Mouse (Mus musculus) ES-Bruce4 (cell line): ENCODE measurements around the gene 1600012H06Rik. TPM values are rescaled to one million over a fixed set of nuclear protein-coding genes. Genes with fewer than 3 reads are reported as not detected.
"Not testable (repeated sequence)": the region's sequence is repeated elsewhere in the genome, so short reads cannot be mapped to it uniquely, and the experiment has no call there.

Experiments
- H3K27ac ChIP-seq: 2 replicates; pipeline ENCODE4 v1.5.1; 2012; ENCODE audit warnings: low read length, inconsistent platforms; ENCODE audit not compliant: insufficient read depth
- H3K27me3 ChIP-seq: 2 replicates; pipeline ENCODE4 v1.6.1; 2012; ENCODE audit warnings: mild to moderate bottlenecking, low read length, inconsistent platforms; ENCODE audit not compliant: control insufficient read depth, poor library complexity, insufficient read depth, severe bottlenecking
- H3K36me3 ChIP-seq: 2 replicates; pipeline ENCODE4 v1.6.1; 2012; ENCODE audit warnings: inconsistent platforms, mild to moderate bottlenecking, low read length, moderate library complexity; ENCODE audit not compliant: control insufficient read depth, poor library complexity, insufficient read depth, severe bottlenecking
- H3K4me1 ChIP-seq: one replicate; pipeline ENCODE4 v1.8.1; 2011; ENCODE audit warnings: low read length; ENCODE audit not compliant: control insufficient read depth, insufficient read depth
- H3K4me3 ChIP-seq: 2 replicates; pipeline ENCODE4 v1.5.1; 2011; ENCODE audit warnings: low read depth, mild to moderate bottlenecking, low read length
- H3K9ac ChIP-seq: 2 replicates; pipeline ENCODE4 v1.6.1; 2012; ENCODE audit warnings: low read depth, mild to moderate bottlenecking, inconsistent platforms; ENCODE audit not compliant: poor library complexity, severe bottlenecking
- H3K9me3 ChIP-seq: replicated peaks from 2 replicates; pipeline ENCODE4 v1.6.1; 2012; ENCODE audit warnings: mild to moderate bottlenecking, low read length, inconsistent platforms; ENCODE audit not compliant: control insufficient read depth, poor library complexity, insufficient read depth, severe bottlenecking
- CTCF ChIP-seq: IDR thresholded peaks from one replicate; pipeline ENCODE4 v1.8.1; 2011; ENCODE audit warnings: low read depth, low read length
- EP300 ChIP-seq: IDR thresholded peaks from 2 replicates; pipeline ENCODE4 v1.6.1; 2011; ENCODE audit warnings: low read depth, low read length; ENCODE audit not compliant: insufficient read depth
- POLR2A ChIP-seq: IDR thresholded peaks from one replicate; pipeline ENCODE4 v1.8.1; 2011; ENCODE audit warnings: low read length; ENCODE audit not compliant: insufficient read depth
- polyA plus RNA-seq: library from polyadenylated mRNA; stranded (reverse); fragments of >200 nt; gene quantifications from 2 replicates; pipeline ENCODE4 v1.2.4, GENCODE M21; 2011; ENCODE audit warnings: low read depth; ENCODE audit not compliant: missing spikeins, insufficient read depth, insufficient read length

Gene 1600012H06Rik
- 16.1 and 21.1 TPM in 2 replicates for polyA plus RNA-seq

DNA sequence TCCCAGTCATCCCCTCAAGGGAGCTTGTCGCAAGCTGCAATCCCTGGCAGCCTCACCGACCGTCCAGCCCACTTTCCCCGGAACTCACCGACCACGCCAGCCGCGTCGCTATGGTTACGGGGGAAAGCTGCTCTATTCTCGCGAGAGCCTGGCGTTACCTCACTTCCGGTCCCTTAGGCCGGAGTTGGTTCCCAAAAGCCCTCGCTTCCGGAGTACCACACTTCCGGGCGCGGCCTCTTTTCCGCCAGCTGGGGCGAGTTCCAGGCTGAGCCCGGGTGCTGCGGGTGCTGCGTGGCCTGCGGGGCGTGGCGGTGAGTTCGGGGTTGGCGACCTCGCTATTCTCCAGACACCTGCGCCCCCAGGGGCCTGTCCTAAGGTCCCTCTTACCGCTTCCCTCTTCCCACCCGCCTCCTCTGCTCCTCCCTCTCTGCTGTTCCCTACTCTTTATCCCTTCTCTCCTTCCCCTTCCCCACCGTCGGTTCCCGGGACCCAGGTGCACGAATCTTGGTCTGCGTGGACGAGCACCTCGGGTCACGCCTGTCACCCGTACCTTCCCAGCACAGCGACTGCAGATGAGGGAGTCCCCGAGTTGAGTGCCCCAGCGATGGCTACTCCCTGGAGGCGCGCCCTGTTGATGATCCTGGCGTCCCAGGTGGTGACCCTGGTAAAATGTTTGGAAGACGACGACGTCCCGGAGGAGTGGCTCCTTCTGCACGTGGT lies at the start of gene 1600012H06Rik, which contains the start of gene Wdr27:
Gene 1600012H06Rik, plus strand, starts transcription at position 176 of the 720 bp plus-strand sequence.
Gene Wdr27, minus strand, starts transcription at position 150 of the 720 bp plus-strand sequence.
- H3K36me3 ChIP-seq, result peaks cover 16% of the 10 kb centered on the region; the same call in 1 of the 2 replicates
- no peaks in the 10 kb centered on the region for H3K4me1 ChIP-seq
- H3K9me3 ChIP-seq, result no peaks in the 10 kb centered on the region
- H3K9ac ChIP-seq, result peak within 1 kb of the TSS; percentile 65
- H3K27ac ChIP-seq, result no peak within 1 kb of the TSS; the same call in 1 of the 2 replicates
- TF ChIP-seq POLR2A, result no peak
- 0 out of 2 replicates have a peak, but pooled peaks have one; percentile 46 for TF ChIP-seq EP300
- TF ChIP-seq CTCF, result no peak
- H3K27me3 ChIP-seq, result no peaks in the 10 kb centered on the region
- peak within 1 kb of the TSS; percentile 92 for H3K4me3 ChIP-seq

DNA sequence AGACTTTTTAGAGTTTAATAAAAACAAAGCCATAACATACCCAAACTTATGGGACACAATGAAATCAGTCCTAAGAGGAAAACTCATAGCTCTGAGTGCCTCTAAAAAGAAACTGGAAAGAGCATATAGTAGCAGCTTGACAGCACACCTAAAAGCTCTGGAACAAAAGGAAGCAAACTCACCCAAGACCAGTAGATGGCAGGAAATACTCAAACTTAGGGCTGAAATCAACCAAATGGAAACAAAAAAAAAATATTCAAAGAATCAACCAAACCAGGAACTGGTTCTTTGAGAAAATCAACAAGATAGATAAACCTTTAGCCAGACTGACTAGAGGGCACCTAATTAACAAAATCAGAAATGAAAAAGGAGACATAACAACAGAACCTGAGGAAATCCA lies 47.9 kb upstream of the 1600012H06Rik start:
- not testable (repeated sequence) for H3K27me3 ChIP-seq, H3K4me1 ChIP-seq, H3K9me3 ChIP-seq, H3K9ac ChIP-seq, H3K4me3 ChIP-seq, H3K27ac ChIP-seq, H3K36me3 ChIP-seq

DNA sequence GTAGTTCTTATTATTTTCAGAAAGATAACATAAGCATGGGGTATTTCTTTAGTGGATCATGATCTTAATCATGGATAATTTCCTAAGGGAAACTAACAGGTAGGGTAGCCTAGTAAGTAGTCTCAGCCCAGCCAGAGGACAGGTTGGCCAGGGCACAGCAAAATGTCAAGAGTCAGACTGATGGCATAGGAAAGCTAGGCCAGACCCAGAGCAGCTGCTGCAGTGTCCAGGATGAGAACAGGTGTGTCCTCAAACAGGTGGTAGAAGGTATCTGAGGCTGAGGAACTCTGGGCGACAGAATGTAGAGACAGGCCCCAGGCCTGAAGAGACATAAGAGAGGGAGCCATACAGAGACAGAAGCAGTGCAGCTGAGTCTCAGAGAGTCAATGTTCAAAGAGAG lies 44.0 kb upstream of the 1600012H06Rik start:
- no peaks in the 10 kb centered on the region for H3K27me3 ChIP-seq
- no peak overlapping the region for H3K4me3 ChIP-seq
- TF ChIP-seq EP300, result no peak
- no peak overlapping the region for H3K27ac ChIP-seq
- no peaks in the 10 kb centered on the region for H3K4me1 ChIP-seq
- no peaks in the 10 kb centered on the region for H3K36me3 ChIP-seq
- no peaks in the 10 kb centered on the region for H3K9me3 ChIP-seq
- H3K9ac ChIP-seq, result no peak overlapping the region

DNA sequence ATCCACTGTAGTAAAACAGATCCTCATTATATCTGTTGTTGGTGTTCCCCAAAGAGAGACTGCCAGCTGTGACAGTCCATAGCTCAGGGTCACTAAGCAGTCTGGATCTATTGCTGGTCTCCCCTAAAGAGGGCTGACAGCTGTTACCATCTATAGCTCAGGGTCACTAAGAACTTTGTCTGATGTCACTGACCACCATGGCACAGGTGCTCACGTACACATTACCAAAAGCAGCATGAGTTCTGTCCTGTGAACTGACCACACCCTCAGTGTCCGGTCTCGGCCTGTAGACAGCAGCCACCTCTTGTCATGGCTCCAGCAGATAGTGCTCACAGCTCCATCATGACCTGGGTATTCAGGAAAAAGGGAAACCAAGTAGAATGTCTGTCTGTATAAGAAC lies 39.8 kb upstream of the 1600012H06Rik start:
- H3K36me3 ChIP-seq, result no peaks in the 10 kb centered on the region
- H3K9me3 ChIP-seq, result no peaks in the 10 kb centered on the region
- no peaks in the 10 kb centered on the region for H3K27me3 ChIP-seq
- no peaks in the 10 kb centered on the region for H3K4me1 ChIP-seq
- TF ChIP-seq POLR2A, result no peak
- no peak for TF ChIP-seq CTCF
- TF ChIP-seq EP300, result no peak
- H3K9ac ChIP-seq, result no peak overlapping the region
- H3K27ac ChIP-seq, result no peak overlapping the region
- no peak overlapping the region for H3K4me3 ChIP-seq

DNA sequence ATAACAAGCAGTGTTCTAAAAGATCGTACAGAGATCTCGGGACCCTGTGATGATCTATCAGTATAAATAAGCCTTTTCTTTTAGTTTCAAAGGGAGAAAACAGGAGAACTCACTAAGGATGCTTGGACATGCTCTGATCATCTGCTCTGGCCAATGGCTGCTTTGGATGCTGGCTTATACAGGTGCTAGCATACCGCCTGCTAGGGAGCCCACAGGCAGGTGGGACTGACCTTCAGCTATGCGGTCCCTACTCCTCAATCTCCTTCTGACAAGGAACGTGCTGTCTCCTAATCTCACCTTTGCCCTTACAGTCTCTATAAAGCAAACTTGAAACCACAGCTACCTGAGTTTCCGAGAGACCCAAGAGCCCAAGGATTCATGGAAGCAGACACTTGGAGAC lies 38.8 kb upstream of the 1600012H06Rik start:
- no peaks in the 10 kb centered on the region for H3K36me3 ChIP-seq
- TF ChIP-seq CTCF (no peak), POLR2A (no peak), EP300 (no peak)
- H3K4me1 ChIP-seq, result no peaks in the 10 kb centered on the region
- no peaks in the 10 kb centered on the region for H3K9me3 ChIP-seq
- H3K9ac ChIP-seq, result no peak overlapping the region
- no peaks in the 10 kb centered on the region for H3K27me3 ChIP-seq
- no peak overlapping the region for H3K27ac ChIP-seq
- H3K4me3 ChIP-seq, result no peak overlapping the region

DNA sequence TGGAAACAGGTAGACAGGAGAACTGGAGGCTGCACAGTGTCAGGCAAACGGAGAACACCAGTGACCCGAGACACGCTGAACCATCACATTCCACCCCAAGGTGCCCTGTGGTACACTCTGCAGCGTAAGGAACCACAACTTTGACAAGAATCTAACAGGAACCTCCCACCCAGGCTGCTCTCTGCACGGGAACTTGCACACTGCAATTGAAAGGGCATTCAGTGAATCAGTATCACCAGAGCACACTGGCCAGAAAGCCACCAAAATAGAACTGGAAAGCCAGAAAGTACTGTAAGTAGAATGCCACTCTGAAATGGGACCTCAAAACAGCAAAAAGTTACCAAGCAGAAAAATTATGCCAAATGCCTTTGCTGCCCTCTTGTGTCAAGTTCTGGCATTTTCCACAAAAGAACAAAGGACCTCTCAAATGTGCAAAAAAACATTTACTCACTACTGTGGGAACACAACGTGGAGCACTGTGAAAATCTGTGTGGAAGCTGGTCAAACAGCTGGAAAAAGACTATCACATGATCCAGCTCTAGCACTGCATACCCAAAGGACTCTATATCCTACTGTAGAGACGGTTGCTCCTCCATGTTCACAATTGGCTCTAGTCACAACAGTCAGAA lies 38.2 kb upstream of the 1600012H06Rik start:
- H3K4me1 ChIP-seq, result no peaks in the 10 kb centered on the region
- no peak overlapping the region for H3K9ac ChIP-seq
- no peak overlapping the region for H3K27ac ChIP-seq
- H3K9me3 ChIP-seq, result no peaks in the 10 kb centered on the region
- no peak for TF ChIP-seq POLR2A
- no peak for TF ChIP-seq EP300
- TF ChIP-seq CTCF, result peak; percentile 8
- no peaks in the 10 kb centered on the region for H3K27me3 ChIP-seq
- H3K36me3 ChIP-seq, result no peaks in the 10 kb centered on the region
- H3K4me3 ChIP-seq, result no peak overlapping the region
